Mouse (Mus musculus): ENCODE data around the gene Fmn2.

- TF ChIP-seq POLR2A (IDR thresholded peaks at IDR 0.05; ENCODE audit: control insufficient read depth, low read depth, low read length) (no peak), CTCF (IDR thresholded peaks at IDR 0.05; ENCODE audit: control insufficient read depth, insufficient read depth, insufficient replicate concordance, low read depth, low read length) (no peak)
These were observed 90.9 kb downstream of the Fmn2 start for GRCm38 (mm10) chr1:174592420-174592980.

Data from testis, adult 2 months (tissue).